Mouse (Mus musculus): ENCODE data around the gene D10Jhu81e. TPM values are rescaled to one million over a fixed set of nuclear protein-coding genes. Genes with fewer than 3 reads are reported as not detected.
A peak's percentile ranks its signal among the peaks of the same experiment; 100 is the strongest.

The D10Jhu81e gene
- polyA plus RNA-seq, 1 experiment: 51.9 TPM

DNA sequence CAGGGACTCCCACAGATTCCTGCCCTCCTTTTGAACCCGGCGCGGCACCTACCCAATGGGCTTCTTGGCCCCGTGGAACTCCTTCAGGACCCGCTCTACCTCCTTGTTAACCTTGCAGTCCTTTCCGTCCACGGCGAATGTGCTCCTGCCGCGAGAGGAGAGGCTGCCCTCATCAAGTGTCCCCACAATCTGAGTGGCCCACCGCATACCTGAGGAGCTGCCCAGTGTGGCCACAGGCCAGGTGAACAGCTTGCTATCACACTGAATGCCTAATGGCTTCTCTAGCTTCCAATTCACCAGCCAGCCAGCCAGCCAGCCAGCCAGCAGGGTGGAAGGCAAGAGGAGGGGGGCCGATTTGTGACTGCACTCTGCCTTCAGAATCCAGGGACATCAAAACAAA is 4.8 kb downstream of the D10Jhu81e start:
- 93% methylated on average over 12 of the region's 12 CpGs for WGBS
- DNase-seq (ENCODE audit: low read depth, low spot score): no peak

DNA sequence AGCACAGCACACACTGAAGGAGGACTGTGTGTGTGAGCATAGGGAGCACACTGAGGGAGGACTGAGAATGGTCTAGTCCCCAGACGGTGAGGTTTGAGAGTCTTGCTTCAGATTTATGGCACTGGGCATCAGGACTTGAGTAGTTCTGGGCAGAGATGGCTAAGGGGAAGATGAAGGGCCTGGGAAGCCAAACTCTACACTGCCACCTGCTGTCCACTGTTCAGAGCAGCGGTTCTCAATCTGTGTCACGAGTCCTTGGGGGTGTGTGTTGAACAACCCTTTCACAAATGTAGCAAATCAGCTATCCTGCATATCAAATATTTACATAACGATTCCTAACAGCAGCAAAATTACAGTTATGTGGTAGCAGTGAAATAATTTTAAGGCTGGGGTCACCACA is 5.7 kb downstream of the D10Jhu81e start:
- DNase-seq (ENCODE audit: low read depth, low spot score): peak; percentile 40
- 10% methylated on average over 4 of the region's 4 CpGs for WGBS

DNA sequence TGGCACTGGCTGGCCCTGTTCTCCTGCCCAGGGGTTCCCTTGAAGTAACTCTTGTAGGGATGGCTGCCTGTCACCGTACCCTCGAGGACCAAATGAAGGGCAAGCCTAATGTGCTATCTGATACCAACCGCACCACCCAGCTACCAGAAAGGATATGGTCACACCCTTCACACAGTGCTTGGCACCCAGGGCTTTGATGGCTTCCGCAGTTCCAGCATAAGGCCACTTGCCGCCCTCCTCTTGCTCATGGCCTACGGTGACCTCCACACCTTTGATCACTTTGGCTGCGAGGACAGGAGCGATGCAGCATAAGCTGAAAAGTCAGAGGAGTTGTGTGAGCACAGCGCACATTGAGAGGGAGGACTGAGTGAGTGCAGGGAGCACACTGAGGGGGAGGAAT is 6.3 kb downstream of the D10Jhu81e start:
- no peak for DNase-seq (ENCODE audit: low read depth, low spot score)
- WGBS: 94% methylated on average over 9 of the region's 9 CpGs

DNA sequence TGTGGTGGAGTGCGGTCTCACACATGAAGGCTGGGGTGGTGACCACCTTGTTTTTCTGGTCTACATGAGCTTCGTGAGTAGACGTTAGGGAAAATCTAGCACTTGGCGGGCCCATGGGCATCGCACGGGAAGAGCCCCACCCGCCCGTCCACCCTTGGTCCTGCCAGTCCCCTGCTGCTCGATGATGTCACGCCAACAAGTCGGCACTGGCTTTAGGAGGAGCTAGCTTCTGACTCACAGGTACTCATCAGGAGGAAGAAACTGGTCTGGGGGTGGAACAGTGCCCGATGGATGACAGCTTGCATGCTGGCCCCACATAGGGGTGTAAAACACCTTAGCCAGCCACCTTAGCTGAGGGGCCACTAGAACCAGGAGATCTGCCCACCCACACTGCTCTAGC is 6.9 kb downstream of the D10Jhu81e start:
- WGBS: 93% methylated on average over 12 of the region's 12 CpGs
- DNase-seq (ENCODE audit: low read depth, low spot score): no peak

DNA sequence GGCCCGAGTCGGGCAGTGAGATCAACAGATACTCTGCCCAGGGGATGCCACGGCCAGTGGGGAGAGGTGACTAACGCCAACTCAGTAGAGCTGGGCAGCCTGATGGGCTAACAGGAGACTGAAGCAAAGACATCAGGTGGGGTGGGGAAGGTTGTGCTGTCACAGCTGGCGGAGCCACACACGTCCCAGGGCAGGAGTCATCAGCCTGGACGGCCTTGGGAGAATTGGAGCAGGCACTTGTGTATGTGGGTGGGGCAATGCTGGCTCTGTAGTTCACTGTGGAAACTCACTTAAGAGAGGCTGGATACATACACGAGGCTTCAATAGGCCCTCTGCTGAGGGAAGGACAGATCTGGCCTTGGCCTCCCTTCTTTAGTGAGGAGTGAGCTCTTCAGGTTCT is 8.5 kb downstream of the D10Jhu81e start:
- WGBS: 70% methylated on average over 8 of the region's 8 CpGs
- no peak for DNase-seq (ENCODE audit: low read depth, low spot score)

DNA sequence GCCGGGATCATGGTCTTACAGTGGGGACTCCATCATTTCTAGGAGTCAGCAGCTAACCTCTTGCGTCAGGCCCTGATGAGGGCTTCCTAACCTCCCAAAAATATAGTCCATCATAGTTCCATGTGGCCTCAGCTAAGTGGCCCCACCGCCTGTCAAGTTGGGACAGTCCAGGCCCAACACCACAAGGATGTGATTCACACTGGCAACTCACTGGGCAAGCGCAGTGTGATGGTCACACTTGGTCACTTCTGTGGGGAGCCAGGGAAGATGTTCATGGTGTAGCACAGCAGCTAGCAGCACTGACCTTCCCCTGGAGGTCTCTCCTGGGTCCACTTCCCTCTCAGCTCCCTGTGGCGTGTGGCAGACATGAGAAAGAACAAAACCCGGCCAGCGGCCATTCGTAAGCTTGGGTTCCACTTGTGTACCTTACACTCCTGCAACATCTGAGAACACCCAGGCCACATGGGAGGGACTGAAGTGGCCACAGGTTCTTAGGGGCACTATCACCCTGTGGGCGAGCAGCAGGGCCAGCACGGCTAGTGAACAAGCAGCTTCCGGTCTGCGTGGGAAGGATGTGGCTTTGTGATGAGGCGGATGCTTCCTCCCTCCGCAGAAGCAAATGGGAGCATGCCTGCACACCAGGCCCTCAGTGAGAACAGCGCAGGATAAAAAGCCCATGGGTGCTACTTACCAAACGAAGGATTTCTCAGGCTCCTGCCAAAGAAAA is 9.1 kb downstream of the D10Jhu81e start:
- 83% methylated on average over 16 of the region's 16 CpGs for WGBS

DNA sequence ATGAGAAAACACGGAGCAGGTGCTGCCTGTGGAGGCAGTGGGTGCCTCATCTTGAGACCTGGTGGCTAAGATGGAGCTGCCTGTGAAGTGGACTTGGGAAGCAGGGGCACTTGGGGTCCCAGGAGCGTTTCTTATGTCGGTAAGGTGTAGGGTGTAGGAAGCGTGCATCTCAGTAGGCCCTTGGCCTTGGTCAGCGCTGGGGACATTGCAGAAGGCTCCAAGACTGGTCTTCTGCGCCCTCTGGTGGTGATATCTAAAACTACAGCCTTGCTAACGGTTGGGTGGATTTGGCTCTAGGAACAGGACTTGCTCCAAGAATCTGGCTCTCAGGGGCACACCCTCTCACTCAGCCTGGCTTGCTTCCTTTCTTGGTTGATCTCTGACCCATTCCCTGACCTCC is 9.7 kb downstream of the D10Jhu81e start:
- 2% methylated on average over 7 of the region's 7 CpGs for WGBS
- peak; percentile 67 for DNase-seq (ENCODE audit: low read depth, low spot score)

More for the DNA sequence above, 9.1 kb downstream of the D10Jhu81e start:
- DNase-seq (ENCODE audit: low read depth, low spot score): no peak

DNA sequence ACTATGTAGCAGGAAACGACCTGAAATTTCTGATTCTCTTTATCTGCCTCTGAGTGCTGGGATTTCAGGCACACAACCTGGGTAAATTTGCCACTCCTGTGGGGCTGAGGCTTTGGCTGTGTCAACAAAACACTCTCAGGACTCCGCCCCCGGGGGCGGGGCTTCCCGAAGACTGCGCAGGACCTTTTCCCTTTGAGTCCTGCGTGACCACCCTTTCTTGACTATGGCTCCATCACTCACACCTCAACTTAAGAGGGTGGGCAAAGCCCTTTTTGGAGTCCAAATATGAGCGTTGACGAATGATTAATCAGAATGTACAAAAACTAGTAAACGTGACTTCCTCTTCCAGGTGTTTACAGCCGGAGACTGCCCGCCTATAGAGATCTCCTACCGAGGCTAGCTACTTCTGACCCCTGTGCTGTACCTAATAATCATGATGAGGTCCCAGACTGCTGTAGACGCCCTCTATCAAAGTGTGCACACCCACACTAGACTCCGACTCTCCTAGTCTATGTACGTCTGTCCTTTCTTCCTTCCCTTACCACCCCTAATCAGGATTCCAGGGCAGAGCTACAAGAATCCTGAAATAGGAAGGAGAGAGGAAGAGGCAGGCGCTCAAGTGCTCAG is 10.2 kb downstream of the D10Jhu81e start:
- WGBS: 6% methylated on average over 17 of the region's 17 CpGs
- DNase-seq (ENCODE audit: low read depth, low spot score): peak; percentile 81

DNA sequence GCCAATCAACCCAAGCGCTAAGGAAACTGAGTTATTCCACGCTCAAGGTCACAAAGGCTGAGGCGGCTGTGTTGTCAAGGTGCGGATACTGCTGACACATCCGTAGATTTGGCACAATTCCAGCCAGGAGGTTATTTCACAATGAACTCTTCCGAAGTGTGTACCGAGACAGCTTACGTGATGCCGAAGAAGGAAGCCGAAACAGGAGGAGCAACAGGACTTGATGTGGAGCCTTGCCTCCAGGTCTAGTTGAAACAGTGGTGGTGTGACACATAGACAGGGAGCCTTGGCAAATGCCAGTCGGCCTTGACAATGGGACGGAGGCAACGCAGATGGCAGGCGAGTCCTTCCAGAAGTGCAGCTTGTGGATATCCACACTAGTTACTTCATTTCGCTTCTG is 11.5 kb downstream of the D10Jhu81e start:
- peak; percentile 64 for DNase-seq (ENCODE audit: low read depth, low spot score)

DNA sequence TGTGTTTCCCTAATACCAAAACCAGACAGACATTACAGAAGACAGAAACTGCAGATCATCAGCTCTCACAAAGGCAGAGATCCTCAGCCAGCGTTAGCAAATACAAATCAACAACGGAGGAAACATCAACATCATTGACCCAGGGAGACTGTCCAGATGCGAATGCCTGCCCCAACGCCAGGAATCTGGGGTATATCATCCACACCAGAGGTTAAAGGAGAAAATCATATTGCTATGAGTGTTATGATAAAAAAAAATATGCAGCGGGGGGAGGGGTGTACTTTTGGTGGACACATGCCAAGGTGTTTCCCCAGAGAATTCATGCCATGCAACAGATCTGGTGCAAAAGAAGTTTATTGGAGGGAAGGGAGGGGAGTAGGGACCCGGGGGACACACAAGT is 12.7 kb downstream of the D10Jhu81e start:
- 58% methylated on average over 6 of the region's 6 CpGs for WGBS
- no peak for DNase-seq (ENCODE audit: low read depth, low spot score)

More for the DNA sequence above, 11.5 kb downstream of the D10Jhu81e start:
- WGBS: 34% methylated on average over 15 of the region's 15 CpGs

DNA sequence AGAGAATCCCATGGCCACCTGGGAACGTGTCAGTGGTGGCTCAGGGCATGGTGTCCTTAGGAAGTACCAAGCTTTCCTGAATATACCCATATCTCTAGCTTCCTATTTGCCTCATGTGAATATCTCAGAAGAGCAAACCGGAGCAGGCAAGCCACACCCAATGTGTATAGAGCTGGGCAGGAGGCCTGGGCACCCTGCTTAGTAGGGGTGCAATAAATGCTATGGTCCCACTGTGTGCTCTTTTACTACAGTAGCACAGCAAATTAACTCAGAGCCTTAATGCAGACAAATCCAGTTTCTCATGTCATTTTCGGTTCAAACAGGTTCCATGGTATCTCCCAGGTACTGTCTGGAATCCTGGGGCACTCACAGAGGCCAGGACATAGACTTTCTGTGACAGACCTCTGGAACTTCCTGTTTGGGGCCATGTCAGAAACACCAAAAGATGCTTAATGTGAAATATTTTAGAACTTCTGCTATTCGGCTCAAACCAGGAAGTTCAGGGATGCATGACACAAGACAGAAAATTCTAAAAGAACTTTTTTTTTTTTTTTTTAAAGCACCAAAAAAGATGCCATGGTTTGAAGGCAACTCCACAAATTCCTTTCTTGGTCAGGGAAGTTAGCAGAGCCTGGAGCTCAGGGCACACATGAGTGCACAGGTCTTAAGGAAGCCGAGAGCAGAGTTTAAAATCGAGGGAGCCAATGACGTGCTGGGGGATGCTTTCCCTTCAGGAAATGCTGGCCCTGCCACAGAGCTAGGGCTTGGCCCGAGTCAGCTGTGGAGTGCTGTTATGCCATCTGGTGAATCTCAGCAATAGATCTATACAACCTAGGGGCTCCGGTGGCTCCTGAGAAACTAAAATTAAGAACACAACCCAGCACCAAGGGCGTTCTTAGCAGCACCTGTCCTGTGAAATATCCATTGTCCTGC is 20.5 kb downstream of the D10Jhu81e start:
- DNase-seq (ENCODE audit: low read depth, low spot score): no peak
- 74% methylated on average over 10 of the region's 10 CpGs for WGBS

DNA sequence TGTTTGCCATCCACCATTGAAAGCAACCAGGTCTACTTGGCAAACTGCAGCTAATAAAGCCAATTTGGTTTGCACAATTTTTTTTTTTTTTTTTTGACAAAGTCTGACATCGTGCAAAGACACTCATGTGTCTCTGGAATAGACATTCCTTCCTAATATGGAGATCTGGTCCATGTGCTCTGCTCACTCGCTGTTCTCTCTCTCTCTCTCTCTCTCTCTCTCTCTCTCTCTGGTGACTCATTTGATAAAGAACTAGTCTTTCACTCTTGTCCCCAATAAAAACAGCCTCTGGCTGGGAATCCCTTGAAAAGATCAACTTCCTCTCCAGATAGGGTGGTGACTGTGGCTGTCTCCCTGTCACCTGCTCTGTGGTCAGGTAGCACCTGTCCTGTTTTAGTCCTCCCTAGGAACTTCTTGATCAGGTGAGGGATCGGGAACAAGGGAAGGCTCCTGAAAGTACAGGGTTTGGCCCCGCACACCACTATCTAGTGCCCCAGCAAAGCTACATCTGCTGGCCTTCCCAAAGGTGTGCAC is 21.6 kb downstream of the D10Jhu81e start:
- 18% methylated on average over 4 of the region's 4 CpGs for WGBS
- no peak for DNase-seq (ENCODE audit: low read depth, low spot score)

DNA sequence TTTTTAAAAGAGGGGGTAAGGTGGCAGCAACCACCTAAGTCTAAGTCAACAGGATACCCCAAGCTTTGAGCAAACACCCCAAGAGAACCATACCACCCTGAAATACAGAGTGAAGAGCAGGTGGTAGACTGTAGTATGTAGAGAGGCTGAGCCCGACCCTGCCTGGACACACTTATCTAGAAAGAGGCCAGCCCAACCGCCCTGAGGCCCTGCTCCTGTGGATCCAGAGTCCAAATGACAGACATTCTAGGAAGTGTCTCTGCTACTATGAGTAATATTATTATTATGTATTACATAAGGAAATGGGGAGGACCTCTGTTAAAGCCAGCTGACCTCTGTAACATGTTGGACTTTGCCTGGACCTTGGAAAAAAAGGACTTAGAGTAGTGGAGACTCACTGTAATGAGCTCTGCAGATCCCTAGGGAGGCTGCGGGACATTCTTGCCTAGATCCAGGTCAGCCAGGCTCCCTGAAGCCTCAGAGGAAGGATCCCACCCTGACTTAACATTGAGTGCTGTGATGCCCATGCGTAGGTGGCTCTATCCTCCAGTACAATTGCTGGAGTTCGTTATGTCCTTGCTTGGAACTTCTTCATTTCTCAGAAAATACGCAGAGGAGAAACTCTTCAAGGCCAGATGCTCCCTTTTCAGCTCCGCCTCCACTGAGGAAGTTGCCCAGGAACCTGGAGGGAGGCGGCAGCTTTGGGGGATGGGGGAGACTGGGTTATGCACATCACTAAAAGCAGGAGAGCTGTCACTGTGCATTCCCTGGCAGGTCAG is 25.7 kb downstream of the D10Jhu81e start:
- DNase-seq (ENCODE audit: low read depth, low spot score): no peak

DNA sequence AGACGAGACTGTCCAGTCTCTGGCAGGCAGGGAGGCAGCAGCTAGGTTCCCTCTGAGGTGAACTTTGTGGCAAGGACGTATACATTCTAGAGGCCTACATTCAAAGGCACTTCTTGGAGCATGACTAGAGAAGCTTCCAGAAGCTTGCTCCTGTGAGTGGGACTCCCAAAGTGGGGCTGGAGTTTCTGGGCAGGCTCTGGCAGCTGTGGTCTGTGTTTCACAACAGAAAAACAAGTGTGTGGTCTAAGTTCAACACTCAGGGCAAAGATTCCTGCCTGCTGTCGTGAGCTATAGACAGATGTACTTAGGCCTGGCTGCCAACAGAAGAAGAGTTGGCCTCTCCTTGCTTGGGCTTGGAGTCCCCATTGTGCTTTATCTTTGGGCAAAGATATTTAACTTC is 28.7 kb downstream of the D10Jhu81e start:
- WGBS: 77% methylated on average over 3 of the region's 3 CpGs
- no peak for DNase-seq (ENCODE audit: low read depth, low spot score)

More for the DNA sequence above, 25.7 kb downstream of the D10Jhu81e start:
- WGBS: 45% methylated on average over 8 of the region's 8 CpGs

DNA sequence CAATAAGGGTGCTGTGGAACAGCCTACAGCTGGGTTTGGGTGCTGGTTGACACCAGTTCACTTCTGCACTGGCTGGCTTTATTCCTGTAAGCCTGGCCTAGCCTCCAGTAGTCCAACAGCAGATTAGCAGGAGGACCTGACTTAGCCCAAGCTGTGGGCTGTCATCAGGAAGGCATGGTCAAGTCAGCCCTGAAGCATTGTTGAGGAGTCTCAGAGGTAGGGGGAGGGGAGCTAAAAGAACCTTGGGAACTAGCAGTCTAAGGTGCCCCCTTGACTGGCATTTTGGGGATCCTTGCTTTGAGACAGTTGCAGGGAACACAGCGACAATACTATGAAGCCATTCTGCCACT is 29.4 kb downstream of the D10Jhu81e start:
- DNase-seq (ENCODE audit: low read depth, low spot score): no peak
- 86% methylated on average over 1 of the region's 1 CpGs for WGBS

DNA sequence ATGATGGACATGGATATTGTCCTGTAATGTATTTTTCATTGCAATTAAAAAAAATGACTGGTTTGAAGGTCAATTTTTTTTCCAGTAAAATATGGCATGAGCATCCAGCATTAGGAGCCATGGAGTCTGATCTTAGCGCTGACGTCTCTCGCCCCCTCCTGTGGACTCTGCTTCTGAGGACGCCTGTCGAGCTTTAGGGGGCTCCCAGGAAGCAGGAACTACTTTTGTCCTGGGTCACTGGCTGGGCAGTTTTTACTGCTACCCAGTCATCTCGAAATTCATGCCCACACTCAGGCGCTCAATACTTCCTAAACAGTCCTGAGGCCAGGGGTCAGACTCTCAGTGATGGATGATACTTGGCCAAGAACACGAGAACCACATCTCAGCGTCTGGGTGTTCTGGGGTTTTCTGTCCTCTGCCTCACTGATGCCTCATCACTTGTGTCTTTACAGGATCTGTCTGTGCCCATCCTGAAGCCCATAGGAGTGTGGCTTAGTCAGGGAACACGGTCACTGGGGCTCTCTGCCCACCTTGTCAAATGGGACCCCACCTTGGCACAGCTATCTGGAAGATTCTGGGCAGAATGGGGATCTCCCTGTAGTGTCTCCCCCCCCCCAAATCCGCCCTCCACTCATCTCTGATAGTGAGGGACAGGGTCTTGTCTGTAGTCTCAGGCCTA is 29.9 kb downstream of the D10Jhu81e start:
- 81% methylated on average over 11 of the region's 11 CpGs for WGBS

DNA sequence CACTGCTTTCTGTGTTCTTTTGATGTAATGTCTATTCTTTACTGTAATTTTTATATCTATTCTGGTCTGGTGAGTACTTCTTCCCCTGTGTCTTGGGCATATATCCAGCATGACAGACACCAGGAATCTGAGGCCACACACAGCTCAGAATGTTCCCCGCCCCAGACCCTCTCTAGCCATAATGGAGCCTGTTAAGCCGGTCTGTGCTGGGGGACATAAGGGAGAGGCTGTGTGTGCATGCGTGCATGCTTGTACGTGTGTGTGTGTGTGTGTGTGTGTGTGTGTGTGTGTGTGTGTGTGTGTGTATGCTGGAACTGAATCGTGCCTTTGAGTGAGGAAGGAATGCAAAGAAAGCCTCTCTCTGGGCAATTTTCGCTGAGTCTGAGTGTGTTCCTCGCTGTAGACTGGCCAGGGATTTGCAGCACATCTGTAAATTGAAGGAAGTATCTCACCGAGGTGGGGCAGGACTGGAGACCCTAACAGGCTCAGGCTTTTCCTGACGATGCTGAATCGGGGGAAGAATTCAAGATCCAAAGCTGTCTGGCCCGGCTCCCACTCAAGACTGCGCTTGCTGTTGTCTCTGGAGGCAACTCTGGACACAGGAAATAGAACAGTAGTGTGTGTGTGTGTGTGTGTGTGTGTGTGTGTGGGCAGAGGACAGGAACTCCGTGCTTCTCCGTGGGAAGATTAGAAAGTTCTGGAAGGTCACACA is 30.6 kb downstream of the D10Jhu81e start:
- 37% methylated on average over 14 of the region's 14 CpGs for WGBS
- DNase-seq (ENCODE audit: low read depth, low spot score): no peak

More for the DNA sequence above, 29.9 kb downstream of the D10Jhu81e start:
- DNase-seq (ENCODE audit: low read depth, low spot score): no peak

DNA sequence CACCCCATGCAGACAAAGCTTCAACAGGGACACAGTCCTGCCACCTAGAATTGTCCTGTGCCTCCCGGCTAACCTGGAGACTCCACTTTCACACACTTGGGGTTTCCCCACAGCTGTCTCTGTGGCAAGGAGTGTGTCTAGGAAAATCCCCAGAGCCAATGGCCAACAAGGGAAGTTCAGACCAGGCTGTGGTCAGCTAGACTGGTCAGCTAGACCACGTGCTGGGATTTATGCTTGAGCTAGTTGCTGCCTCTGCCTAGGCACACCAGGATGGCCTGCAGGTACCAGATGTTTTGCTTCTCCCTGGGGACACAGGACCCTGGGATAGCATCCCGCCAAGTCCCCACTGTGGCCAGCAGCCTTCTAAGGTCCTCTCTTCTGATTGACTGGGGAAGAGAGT is 32.4 kb downstream of the D10Jhu81e start:
- DNase-seq (ENCODE audit: low read depth, low spot score): no peak
- 82% methylated on average over 3 of the region's 3 CpGs for WGBS

All from large intestine, adult 2 months (tissue).